In the genomic region with DNA sequence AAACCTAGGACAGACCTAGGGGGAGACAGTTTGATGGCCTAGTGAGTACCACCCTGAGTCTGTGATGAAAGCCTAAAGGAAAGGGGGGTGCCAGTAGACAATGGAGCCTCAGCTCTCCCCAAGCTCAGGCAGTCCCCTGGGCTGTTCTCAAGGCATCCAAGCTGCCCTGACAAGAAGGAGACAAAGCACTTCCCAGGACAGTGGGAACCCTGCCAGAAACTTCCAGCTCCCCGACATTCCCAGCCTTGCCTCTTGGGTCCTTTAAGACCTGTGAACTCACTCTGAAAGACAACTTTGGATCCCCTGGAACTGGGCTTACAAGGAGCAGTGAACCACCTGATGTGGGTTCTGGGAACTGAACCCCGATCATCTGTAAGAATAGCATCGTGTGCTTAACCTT, we compare ENCODE assay signal across 11 mouse cellular contexts.
DNase-seq lines count a peak whose midpoint lies in the region; ATAC-seq and TF ChIP-seq lines count a peak whose summit lies in the region.
"Had no signal": no experiment of that assay in that cellular context is flagged by ENCODE, and none has a peak within 500 bp of the region (broad histone marks: within the 10 kb centered on the region; RNA-seq: fewer than 3 reads in every experiment).

No protein-coding gene starts in this region.

- ATAC-seq in heart, embryonic 12.5 days (ENCODE audit: insufficient number of reproducible peaks, low FRiP score), result no peak
- ATAC-seq in lung, embryonic 16.5 days (ENCODE audit: low read depth), result no peak
- ATAC-seq in hindbrain, postnatal 0 days, result no peak
- no peak; the same call in 1 of the 2 replicates for ATAC-seq in neural tube, embryonic 14.5 days (ENCODE audit: low read depth)
- ATAC-seq: activated CD4-positive, CD25-positive, alpha-beta regulatory T cell, adult 4 months had no signal

- no peak for DNase-seq in heart, adult 2 months
- DNase-seq in lung, postnatal 4 days, result no peak
- peak; percentile 46 for DNase-seq in hindbrain, postnatal 0 days (ENCODE audit: low spot score)
- no peak for DNase-seq in adrenal gland, postnatal 36 days
- no peak for DNase-seq in frontal cortex, postnatal 25 days (ENCODE audit: low spot score in 2 of 2)
- DNase-seq: cerebellum, adult 11 months had no signal

- no peak overlapping the region for H3K4me2 ChIP-seq in heart, embryonic 12.5 days
- peak overlapping the region; percentile 39; the same call in 1 of the 2 replicates for H3K4me2 ChIP-seq in lung, embryonic 16.5 days (ENCODE audit: low read depth, low read length)
- peak overlapping the region; percentile 14; the same call in 1 of the 2 replicates for H3K4me2 ChIP-seq in hindbrain, postnatal 0 days (ENCODE audit: low read depth, low read length)
- no peak overlapping the region for H3K4me2 ChIP-seq in neural tube, embryonic 14.5 days (ENCODE audit: low read depth, low read length)
- H3K4me2 ChIP-seq: embryonic facial prominence, embryonic 15.5 days had no signal

- TF ChIP-seq POLR2A in heart, adult 2 months (IDR thresholded peaks at IDR 0.05; ENCODE audit: insufficient read depth, low read depth, low read length), result no peak

- intact Hi-C loops in heart, adult 2 months (cut with DNase I), result no loop called here

- peaks cover 51% of the 10 kb centered on the region for H3K4me1 ChIP-seq in heart, embryonic 12.5 days (replicated peaks)
- H3K4me1 ChIP-seq in heart, adult 2 months (ENCODE audit: control insufficient read depth, insufficient read depth, low read length), result peaks cover 12% of the 10 kb centered on the region
- peaks cover 39% of the 10 kb centered on the region for H3K4me1 ChIP-seq in lung, embryonic 16.5 days (replicated peaks; ENCODE audit: control insufficient read depth, insufficient read depth, low read length)
- peaks cover 21% of the 10 kb centered on the region for H3K4me1 ChIP-seq in hindbrain, postnatal 0 days (ENCODE audit: insufficient read depth, low read length)
- peaks cover 16% of the 10 kb centered on the region; the same call in 1 of the 2 replicates for H3K4me1 ChIP-seq in neural tube, embryonic 14.5 days (ENCODE audit: control insufficient read depth, insufficient read depth, low read length)

- 72% methylated on average over 3 of the region's 3 CpGs for WGBS in heart, embryonic 12.5 days
- WGBS in heart, adult 2 months, result 60% methylated on average over 3 of the region's 3 CpGs
- WGBS in lung, embryonic 16.5 days, result 59% methylated on average over 3 of the region's 3 CpGs
- 52% methylated on average over 3 of the region's 3 CpGs for WGBS in hindbrain, postnatal 0 days
- WGBS in neural tube, embryonic 14.5 days, result 69% methylated on average over 3 of the region's 3 CpGs

- no peaks in the 10 kb centered on the region for H3K9me3 ChIP-seq in heart, embryonic 12.5 days (replicated peaks)
- H3K9me3 ChIP-seq in lung, embryonic 16.5 days (ENCODE audit: control insufficient read depth, low read length), result no peaks in the 10 kb centered on the region
- H3K9me3 ChIP-seq in hindbrain, postnatal 0 days (ENCODE audit: low read length), result no peaks in the 10 kb centered on the region
- no peaks in the 10 kb centered on the region for H3K9me3 ChIP-seq in neural tube, embryonic 14.5 days (ENCODE audit: control insufficient read depth, low read length)
- H3K9me3 ChIP-seq: embryonic facial prominence, embryonic 15.5 days had no signal

- no peaks in the 10 kb centered on the region for H3K36me3 ChIP-seq in heart, embryonic 12.5 days
- no peaks in the 10 kb centered on the region for H3K36me3 ChIP-seq in heart, adult 2 months (ENCODE audit: control insufficient read depth, insufficient read depth, low read length)
- no peaks in the 10 kb centered on the region for H3K36me3 ChIP-seq in lung, embryonic 16.5 days (ENCODE audit: control insufficient read depth, insufficient read depth, low read length)
- no peaks in the 10 kb centered on the region for H3K36me3 ChIP-seq in hindbrain, postnatal 0 days (ENCODE audit: insufficient read depth, low read length)
- H3K36me3 ChIP-seq in neural tube, embryonic 14.5 days (ENCODE audit: control insufficient read depth, insufficient read depth, low read length), result no peaks in the 10 kb centered on the region
- H3K36me3 ChIP-seq: embryonic facial prominence, embryonic 15.5 days had no signal

- H3K27ac ChIP-seq in heart, embryonic 12.5 days (ENCODE audit: poor library complexity, severe bottlenecking), result peak overlapping the region; percentile 35; the same call in 1 of the 2 replicates
- no peak overlapping the region for H3K27ac ChIP-seq in heart, adult 2 months
- peak overlapping the region; percentile 54 for H3K27ac ChIP-seq in lung, embryonic 16.5 days (ENCODE audit: low read length)
- peak overlapping the region; percentile 49; the same call in 1 of the 2 replicates for H3K27ac ChIP-seq in hindbrain, postnatal 0 days
- H3K27ac ChIP-seq in neural tube, embryonic 14.5 days (ENCODE audit: low read depth, low read length), result 0 out of 2 replicates have a peak overlapping the region, but pooled peaks have one; percentile 6
- H3K27ac ChIP-seq: embryonic facial prominence, embryonic 15.5 days had no signal

- H3K79me2 ChIP-seq in heart, adult 2 months (replicated peaks; ENCODE audit: control insufficient read depth, insufficient read depth, low read length), result no peaks in the 10 kb centered on the region

- no peak overlapping the region for H3K9ac ChIP-seq in heart, embryonic 12.5 days
- no peak overlapping the region for H3K9ac ChIP-seq in heart, adult 2 months (ENCODE audit: low read depth, low read length)
- H3K9ac ChIP-seq in lung, embryonic 16.5 days (ENCODE audit: low read length), result no peak overlapping the region
- no peak overlapping the region for H3K9ac ChIP-seq in hindbrain, postnatal 0 days (replicated peaks; ENCODE audit: low read length)
- H3K9ac ChIP-seq in neural tube, embryonic 14.5 days (replicated peaks; ENCODE audit: low read depth, low read length), result no peak overlapping the region
- H3K9ac ChIP-seq: embryonic facial prominence, embryonic 15.5 days had no signal

- H3K4me3 ChIP-seq in heart, embryonic 12.5 days, result no peak overlapping the region
- no peak overlapping the region for H3K4me3 ChIP-seq in heart, adult 2 months
- H3K4me3 ChIP-seq in lung, embryonic 16.5 days (ENCODE audit: low read length), result no peak overlapping the region
- H3K4me3 ChIP-seq in hindbrain, postnatal 0 days (ENCODE audit: low read length), result no peak overlapping the region
- no peak overlapping the region for H3K4me3 ChIP-seq in neural tube, embryonic 14.5 days (ENCODE audit: low read depth, low read length)
- H3K4me3 ChIP-seq: embryonic facial prominence, embryonic 15.5 days had no signal

- TF ChIP-seq CTCF in heart, adult 2 months (IDR thresholded peaks at IDR 0.05), result no peak
- no peak for TF ChIP-seq CTCF in hindbrain, postnatal 0 days (IDR thresholded peaks at IDR 0.05; ENCODE audit: low read depth)

- no peak for TF ChIP-seq EP300 in heart, adult 2 months (IDR thresholded peaks at IDR 0.05; ENCODE audit: insufficient read depth, low read depth, low read length)

- 0 out of 2 replicates have a peak, but pooled peaks cover 6% of the 10 kb centered on the region for H3K27me3 ChIP-seq in heart, embryonic 12.5 days (replicated peaks)
- no peaks in the 10 kb centered on the region; the same call in 1 of the 2 replicates for H3K27me3 ChIP-seq in heart, adult 2 months (ENCODE audit: control insufficient read depth, insufficient read depth, low read length)
- no peaks in the 10 kb centered on the region for H3K27me3 ChIP-seq in lung, embryonic 16.5 days (ENCODE audit: control insufficient read depth, insufficient read depth, low read depth, low read length)
- H3K27me3 ChIP-seq in hindbrain, postnatal 0 days (ENCODE audit: insufficient read depth, low read length), result no peaks in the 10 kb centered on the region
- H3K27me3 ChIP-seq in neural tube, embryonic 14.5 days (ENCODE audit: control insufficient read depth, insufficient read depth, low read length), result no peaks in the 10 kb centered on the region
- H3K27me3 ChIP-seq: embryonic facial prominence, embryonic 15.5 days had no signal

Comparison
In these comparisons a context has a peak if more than half of its experiments do, and no peak if none do; other contexts are left out.
1. H3K4me2 ChIP-seq: peak in lung, embryonic 16.5 days (single experiment) and hindbrain, postnatal 0 days (single experiment); none in heart, embryonic 12.5 days (single experiment) and neural tube, embryonic 14.5 days (single experiment).